Mouse (Mus musculus) hindbrain, embryonic 10.5 days (tissue): ENCODE measurements around the gene Rabepk. TPM values are rescaled to one million over a fixed set of nuclear protein-coding genes. Genes with fewer than 3 reads are reported as not detected.

Experiments used
- DNase-seq: peaks from one replicate; pipeline ENCODE4 v3.0.0-alpha.2; 2017; ENCODE audit warnings: low spot score
- H3K27ac ChIP-seq: fragments of 300-500 bp; sonication (generic); 2 replicates; pipeline ENCODE4 v1.5.1; 2016; ENCODE audit warnings: mild to moderate bottlenecking, moderate library complexity
- H3K27me3 ChIP-seq: fragments of 300-500 bp; sonication (generic); 2 replicates; pipeline ENCODE4 v1.6.1; 2016; ENCODE audit warnings: mild to moderate bottlenecking; ENCODE audit not compliant: poor library complexity, insufficient read depth, severe bottlenecking
- H3K36me3 ChIP-seq: fragments of 300-500 bp; sonication (generic); 2 replicates; pipeline ENCODE4 v1.6.1; 2016; ENCODE audit warnings: mild to moderate bottlenecking, moderate library complexity
- H3K4me1 ChIP-seq: fragments of 300-500 bp; sonication (generic); replicated peaks from 2 replicates; pipeline ENCODE4 v1.6.1; 2016; ENCODE audit warnings: mild to moderate bottlenecking
- H3K4me3 ChIP-seq: fragments of 300-500 bp; sonication (generic); 2 replicates; pipeline ENCODE4 v1.5.1; 2016; ENCODE audit warnings: mild to moderate bottlenecking, moderate library complexity
- H3K9me3 ChIP-seq: fragments of 300-500 bp; sonication (generic); 2 replicates; pipeline ENCODE4 v1.6.1; 2016; ENCODE audit warnings: mild to moderate bottlenecking, moderate library complexity
- WGBS: fragments of 180-500 bp; shearing (Covaris S2); methylation state at CpG from one replicate; pipeline ENCODE4 v1.1.7; 2016; 5-methylcytosine and 5-hydroxymethylcytosine counted together
- polyA plus RNA-seq: library from polyadenylated mRNA; unstranded; fragments of >200 nt; fragmentation: Nextera tagmentation; extraction: Ambion mirVana; gene quantifications from 2 replicates; pipeline ENCODE4 v1.2.1, GENCODE M21; 2016

Gene Rabepk
- polyA plus RNA-seq, 1 experiment from 2014 or later = 31.5 TPM

- Histone ChIP-seq H3K4me3 (no peak overlapping the region), H3K27me3 (no peaks in the 10 kb centered on the region), H3K36me3 (peaks cover 21% of the 10 kb centered on the region), H3K9me3 (no peaks in the 10 kb centered on the region), H3K4me1 (peaks cover 23% of the 10 kb centered on the region), H3K27ac (no peak overlapping the region)
- no peak for DNase-seq
- 88% methylated on average over 2 of the region's 2 CpGs for WGBS
Observed at GRCm38 (mm10) chr2:34750245-34750644, 49.5 kb downstream of the Rabepk start.

- WGBS = 94% methylated on average over 4 of the region's 4 CpGs
- Histone ChIP-seq H3K9me3 (no peaks in the 10 kb centered on the region), H3K4me3 (no peak overlapping the region), H3K27ac (no peak overlapping the region), H3K36me3 (peaks cover 30% of the 10 kb centered on the region), H3K27me3 (no peaks in the 10 kb centered on the region), H3K4me1 (peaks cover 17% of the 10 kb centered on the region)
- no peak for DNase-seq
Observed at GRCm38 (mm10) chr2:34748479-34748878, 51.2 kb downstream of the Rabepk start.

- DNase-seq = no peak
- peaks cover 42% of the 10 kb centered on the region for H3K36me3 ChIP-seq
- 95% methylated on average over 2 of the region's 2 CpGs for WGBS
Observed at GRCm38 (mm10) chr2:34745673-34746072, 54.0 kb downstream of the Rabepk start.

GRCm38 (mm10) chr2:34744476-34744875 is 55.2 kb downstream of the Rabepk start:
- no peak for DNase-seq
- Histone ChIP-seq H3K27ac (no peak overlapping the region), H3K4me1 (no peaks in the 10 kb centered on the region), H3K9me3 (no peaks in the 10 kb centered on the region), H3K36me3 (peaks cover 42% of the 10 kb centered on the region), H3K27me3 (no peaks in the 10 kb centered on the region), H3K4me3 (no peak overlapping the region)
- WGBS = 97% methylated on average over 8 of the region's 8 CpGs

More at GRCm38 (mm10) chr2:34745673-34746072, 54.0 kb downstream of the Rabepk start:
- no peaks in the 10 kb centered on the region for H3K9me3 ChIP-seq
- H3K27me3 ChIP-seq = no peaks in the 10 kb centered on the region
- no peaks in the 10 kb centered on the region for H3K4me1 ChIP-seq
- H3K4me3 ChIP-seq = no peak overlapping the region
- no peak overlapping the region for H3K27ac ChIP-seq

- H3K9me3 ChIP-seq = no peaks in the 10 kb centered on the region
- H3K27me3 ChIP-seq = no peaks in the 10 kb centered on the region
- 97% methylated on average over 8 of the region's 8 CpGs for WGBS
- no peak for DNase-seq
- H3K4me3 ChIP-seq = no peak overlapping the region
- no peaks in the 10 kb centered on the region for H3K4me1 ChIP-seq
- H3K36me3 ChIP-seq = peaks cover 38% of the 10 kb centered on the region
- no peak overlapping the region for H3K27ac ChIP-seq
Observed at GRCm38 (mm10) chr2:34742675-34743074, 57.0 kb downstream of the Rabepk start.

GRCm38 (mm10) chr2:34741390-34742159 is 58.1 kb downstream of the Rabepk start:
- H3K4me1 ChIP-seq = no peaks in the 10 kb centered on the region
- H3K4me3 ChIP-seq = no peak overlapping the region
- peaks cover 31% of the 10 kb centered on the region for H3K36me3 ChIP-seq
- DNase-seq = no peak
- H3K27ac ChIP-seq = no peak overlapping the region
- no peaks in the 10 kb centered on the region for H3K27me3 ChIP-seq
- 92% methylated on average over 12 of the region's 12 CpGs for WGBS
- no peaks in the 10 kb centered on the region for H3K9me3 ChIP-seq

- DNase-seq = no peak
- Histone ChIP-seq H3K9me3 (no peaks in the 10 kb centered on the region), H3K27me3 (no peaks in the 10 kb centered on the region), H3K4me3 (no peak overlapping the region), H3K27ac (no peak overlapping the region), H3K4me1 (no peaks in the 10 kb centered on the region), H3K36me3 (peaks cover 21% of the 10 kb centered on the region)
- 82% methylated on average over 1 of the region's 1 CpGs for WGBS
Observed at GRCm38 (mm10) chr2:34739684-34740391, 59.9 kb downstream of the Rabepk start.

- WGBS = 67% methylated on average over 1 of the region's 1 CpGs
- H3K4me3 ChIP-seq = no peak overlapping the region
- DNase-seq = no peak
- peaks cover 21% of the 10 kb centered on the region for H3K36me3 ChIP-seq
- no peaks in the 10 kb centered on the region for H3K4me1 ChIP-seq
- no peaks in the 10 kb centered on the region for H3K27me3 ChIP-seq
- no peaks in the 10 kb centered on the region for H3K9me3 ChIP-seq
- H3K27ac ChIP-seq = no peak overlapping the region
Observed at GRCm38 (mm10) chr2:34737911-34738310, 61.8 kb downstream of the Rabepk start.

- Histone ChIP-seq H3K27ac (no peak overlapping the region), H3K4me1 (no peaks in the 10 kb centered on the region), H3K36me3 (peaks cover 9% of the 10 kb centered on the region; the same call in 1 of the 2 replicates), H3K27me3 (no peaks in the 10 kb centered on the region), H3K9me3 (no peaks in the 10 kb centered on the region), H3K4me3 (no peak overlapping the region)
- WGBS = 86% methylated on average over 1 of the region's 1 CpGs
- DNase-seq = no peak
Observed at GRCm38 (mm10) chr2:34736626-34737025, 63.1 kb downstream of the Rabepk start.

Other genes with a start within 250 kb of the Rabepk start
- 90.4 and 94.0 TPM in 2 replicates for gene Gapvd1, start 44.7 kb downstream of the Rabepk start, polyA plus RNA-seq
- gene Hspa5, start 27.9 kb downstream of the Rabepk start, polyA plus RNA-seq = 614 and 918 TPM in 2 replicates
- gene Fbxw2, start 26.4 kb upstream of the Rabepk start, polyA plus RNA-seq = 65.6 and 73.6 TPM in 2 replicates
- not detected in 2 replicates for gene Gm34653, start 33.1 kb upstream of the Rabepk start, polyA plus RNA-seq
- 0.16 TPM in 1 of 2 replicates, not detected in the other for gene Cutal, start 74.5 kb upstream of the Rabepk start, polyA plus RNA-seq
- gene Psmd5, start 75.1 kb upstream of the Rabepk start, polyA plus RNA-seq = 114 and 136 TPM in 2 replicates
- 1.9 and 2.1 TPM in 2 replicates for gene Phf19, start 114.1 kb upstream of the Rabepk start, polyA plus RNA-seq
- gene Traf1, start 161.9 kb upstream of the Rabepk start, polyA plus RNA-seq = 0.27 and 0.67 TPM in 2 replicates